Mouse (Mus musculus) kidney, adult 2 months (tissue): ENCODE data around the gene Ezh2. TPM values are rescaled to one million over a fixed set of nuclear protein-coding genes. Genes with fewer than 3 reads are reported as not detected.
"Not testable (repeated sequence)": the region's sequence is repeated elsewhere in the genome, so short reads cannot be mapped to it uniquely, and the experiment has no call there.

ENCODE experiments used
- DNase-seq: peaks from one replicate; pipeline ENCODE4 v3.0.0; 2021
- H3K27ac ChIP-seq: fragments of 200-500 bp; 2 replicates; pipeline ENCODE4 v1.5.1; 2012; ENCODE audit warnings: low read depth, low read length, control low read depth, inconsistent platforms; ENCODE audit not compliant: insufficient read depth
- H3K27me3 ChIP-seq: fragments of 200-500 bp; replicated peaks from 2 replicates; pipeline ENCODE4 v1.6.1; 2012; ENCODE audit warnings: mild to moderate bottlenecking, moderate library complexity, low read length, inconsistent platforms; ENCODE audit not compliant: control insufficient read depth, insufficient read depth
- H3K36me3 ChIP-seq: fragments of 200-500 bp; 2 replicates; pipeline ENCODE4 v1.6.1; 2012; ENCODE audit warnings: mild to moderate bottlenecking, moderate library complexity, low read length, inconsistent platforms; ENCODE audit not compliant: control insufficient read depth, insufficient read depth
- H3K4me1 ChIP-seq: fragments of 200-500 bp; 2 replicates; pipeline ENCODE4 v1.6.1; 2011; ENCODE audit warnings: low read length; ENCODE audit not compliant: control insufficient read depth, insufficient read depth
- H3K4me3 ChIP-seq: fragments of 200-500 bp; 2 replicates; pipeline ENCODE4 v1.5.1; 2011; ENCODE audit warnings: mild to moderate bottlenecking, low read depth, low read length, control low read depth; ENCODE audit not compliant: insufficient read depth
- CTCF ChIP-seq: fragments of 200-500 bp; conservative IDR thresholded peaks from 2 replicates; pipeline ENCODE4 v1.5.1; 2011; ENCODE audit warnings: low read depth, mild to moderate bottlenecking, control low read depth, low read length, moderate library complexity, mixed read lengths; ENCODE audit not compliant: insufficient read depth, insufficient read length
- POLR2A ChIP-seq: fragments of 200-500 bp; IDR thresholded peaks from one replicate; pipeline ENCODE4 v1.6.1; 2011; ENCODE audit warnings: low read depth, low read length, control low read depth
- WGBS: fragments of 180-500 bp; shearing (Covaris S2); methylation state at CpG from one replicate; pipeline ENCODE4 v1.1.7; 2018; 5-methylcytosine and 5-hydroxymethylcytosine counted together
- polyA plus RNA-seq: library from polyadenylated mRNA; depleted of rRNA; stranded (reverse); fragments of >200 nt; gene quantifications from 2 replicates; pipeline ENCODE4 v1.2.3, GENCODE M21; 2012; rRNA removed

Gene Ezh2
- 2.8 and 4.4 TPM in 2 replicates for polyA plus RNA-seq

GRCm38 (mm10) chr6:47594926-47595623 is at the start of gene Ezh2:
TSS of gene Ezh2 (minus strand) at chr6:47595341.
- H3K4me1 ChIP-seq, result no peaks in the 10 kb centered on the region; the same call in 1 of the 2 replicates
- under 1% methylated on average over 68 of the region's 69 CpGs for WGBS
- H3K4me3 ChIP-seq, result peak within 1 kb of the TSS; percentile 93
- no peaks in the 10 kb centered on the region for H3K27me3 ChIP-seq
- no peaks in the 10 kb centered on the region for H3K36me3 ChIP-seq
- H3K27ac ChIP-seq, result peak within 1 kb of the TSS; percentile 64
- TF ChIP-seq CTCF, result no peak
- TF ChIP-seq POLR2A, result no peak
- DNase-seq, result peak; percentile 98

DNA sequence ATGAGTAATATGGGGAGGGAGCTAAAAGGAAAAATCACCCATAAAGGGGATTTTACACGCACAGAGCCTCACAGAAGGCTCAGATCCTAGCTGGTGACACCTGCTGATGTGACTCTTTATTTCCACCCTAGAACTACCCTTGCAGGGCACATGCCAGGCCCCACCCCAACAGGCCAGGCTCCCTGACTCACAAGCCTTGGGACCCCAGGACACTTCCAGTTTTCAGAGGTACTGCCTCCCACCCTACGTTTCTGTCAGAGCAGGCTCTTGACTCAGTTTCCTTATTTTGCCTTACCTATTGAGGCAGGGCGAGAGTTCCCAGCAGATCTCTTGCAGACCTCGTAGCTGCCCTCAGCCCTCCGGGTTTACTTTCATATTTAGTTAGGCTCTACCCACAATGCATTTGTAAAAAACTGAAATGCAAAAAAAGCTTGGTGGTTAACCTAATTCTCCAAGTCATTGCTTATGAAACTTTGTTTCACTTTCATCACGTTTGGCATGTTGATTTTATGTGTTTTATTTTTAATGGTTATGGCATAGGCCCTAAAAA is 41.5 kb upstream of the Ezh2 start:
- DNase-seq, result no peak
- WGBS, result 67% methylated on average over 6 of the region's 6 CpGs
- Histone ChIP-seq H3K36me3 (no peaks in the 10 kb centered on the region), H3K27ac (no peak overlapping the region), H3K4me3 (no peak overlapping the region), H3K4me1 (no peaks in the 10 kb centered on the region), H3K27me3 (no peaks in the 10 kb centered on the region)
- TF ChIP-seq CTCF (no peak), POLR2A (no peak)

DNA sequence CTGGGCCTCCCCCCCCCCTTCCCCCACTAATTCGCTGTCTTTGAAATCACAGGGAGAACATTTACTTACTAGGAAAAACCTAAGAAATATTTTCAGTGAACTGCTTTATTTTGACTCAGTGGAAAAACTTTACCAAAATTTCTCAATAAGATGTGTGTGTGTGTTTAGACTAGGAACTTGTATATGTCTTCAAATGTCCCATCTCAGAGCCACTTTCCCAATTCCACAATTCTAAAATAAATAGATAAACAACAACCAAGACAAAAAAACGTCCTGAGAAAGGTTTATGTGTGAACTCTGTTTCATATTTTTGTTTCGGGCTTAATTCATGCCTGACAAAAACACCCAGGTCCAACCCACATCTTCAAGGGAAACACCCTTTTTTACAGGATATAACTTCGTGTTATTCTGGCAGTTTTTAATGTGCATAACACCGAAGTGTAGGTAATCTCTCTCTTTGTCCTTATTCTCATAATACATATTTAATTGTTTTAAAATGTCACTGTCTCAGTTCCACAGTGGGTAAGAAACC is 40.9 kb upstream of the Ezh2 start:
- H3K27ac ChIP-seq, result no peak overlapping the region
- TF ChIP-seq POLR2A, result no peak
- no peak for TF ChIP-seq CTCF
- H3K36me3 ChIP-seq, result no peaks in the 10 kb centered on the region
- 73% methylated on average over 5 of the region's 5 CpGs for WGBS
- H3K4me3 ChIP-seq, result no peak overlapping the region
- H3K27me3 ChIP-seq, result no peaks in the 10 kb centered on the region
- H3K4me1 ChIP-seq, result no peaks in the 10 kb centered on the region
- no peak for DNase-seq

- TF ChIP-seq POLR2A (no peak), CTCF (no peak)
- Histone ChIP-seq H3K27me3 (no peaks in the 10 kb centered on the region), H3K27ac (no peak overlapping the region), H3K4me3 (no peak overlapping the region), H3K4me1 (no peaks in the 10 kb centered on the region), H3K36me3 (no peaks in the 10 kb centered on the region)
- no peak for DNase-seq
- 76% methylated on average over 7 of the region's 7 CpGs for WGBS
Measured at GRCm38 (mm10) chr6:47635207-47635994, 40.3 kb upstream of the Ezh2 start.

- H3K27me3 ChIP-seq, result no peaks in the 10 kb centered on the region
- no peak for TF ChIP-seq POLR2A
- TF ChIP-seq CTCF, result 0 out of 2 replicates have a peak, but pooled peaks have one; percentile 17
- H3K4me1 ChIP-seq, result no peaks in the 10 kb centered on the region
- no peak for DNase-seq
- no peak overlapping the region for H3K27ac ChIP-seq
- no peaks in the 10 kb centered on the region for H3K36me3 ChIP-seq
- H3K4me3 ChIP-seq, result no peak overlapping the region
Measured at GRCm38 (mm10) chr6:47633467-47633866, 38.3 kb upstream of the Ezh2 start.

DNA sequence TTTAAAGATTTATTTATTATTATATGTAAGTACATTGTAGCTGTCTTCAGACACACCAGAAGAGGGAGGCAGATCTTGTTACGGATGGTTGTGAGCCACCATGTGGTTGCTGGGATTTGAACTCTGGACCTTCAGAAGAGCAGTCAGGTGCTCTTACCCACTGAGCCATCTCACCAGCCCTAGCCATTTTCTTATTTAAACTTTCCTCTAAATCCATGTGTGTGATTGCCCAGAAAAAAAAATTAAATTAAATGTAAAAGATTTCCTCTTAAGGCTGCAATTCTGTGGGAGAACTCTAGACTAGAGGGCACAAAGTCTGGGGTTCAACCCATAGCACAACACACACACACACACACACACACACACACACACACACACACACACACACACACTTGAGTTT is 34.9 kb upstream of the Ezh2 start:
- not testable (repeated sequence) for H3K36me3 ChIP-seq, H3K27me3 ChIP-seq, DNase-seq, H3K4me3 ChIP-seq, H3K4me1 ChIP-seq, H3K27ac ChIP-seq
- 75% methylated on average over 1 of the region's 1 CpGs for WGBS

DNA sequence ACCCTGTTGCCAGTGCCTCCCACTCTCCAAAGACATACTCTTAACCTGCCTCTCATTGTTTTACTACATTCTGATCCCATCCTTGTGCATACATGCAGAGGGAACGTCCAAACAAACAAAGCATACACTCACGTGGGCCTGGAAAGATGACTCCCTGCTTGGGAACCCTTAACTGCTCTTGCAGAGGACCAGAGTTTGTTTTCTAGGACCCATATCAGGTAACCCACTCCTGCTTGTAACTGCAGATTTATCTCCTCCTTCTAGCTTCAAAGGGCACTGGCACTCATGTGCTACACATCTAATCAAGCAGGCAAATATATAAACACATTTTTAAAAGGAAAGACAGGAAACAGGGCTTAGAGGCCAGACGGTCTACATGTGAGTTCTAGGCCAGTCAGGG is 32.8 kb upstream of the Ezh2 start:
- no peak for DNase-seq
- WGBS, result 38% methylated on average over 3 of the region's 3 CpGs

GRCm38 (mm10) chr6:47626976-47627375 is 31.8 kb upstream of the Ezh2 start:
- DNase-seq, H3K36me3 ChIP-seq, H3K27ac ChIP-seq, H3K4me3 ChIP-seq, H3K4me1 ChIP-seq, H3K27me3 ChIP-seq: not testable (repeated sequence)
- WGBS, result 90% methylated on average over 3 of the region's 3 CpGs

More for the DNA sequence above, 32.8 kb upstream of the Ezh2 start:
- H3K27ac ChIP-seq, result no peak overlapping the region
- no peak overlapping the region for H3K4me3 ChIP-seq
- TF ChIP-seq POLR2A, result no peak
- no peak for TF ChIP-seq CTCF
- no peaks in the 10 kb centered on the region for H3K4me1 ChIP-seq
- no peaks in the 10 kb centered on the region for H3K36me3 ChIP-seq
- no peaks in the 10 kb centered on the region for H3K27me3 ChIP-seq
